Mouse (Mus musculus) intestine, postnatal 0 days (tissue): Measurements from ENCODE around the gene Zfp868. TPM values are rescaled to one million over a fixed set of nuclear protein-coding genes. Genes with fewer than 3 reads are reported as not detected.
A peak's percentile ranks its signal among the peaks of the same experiment; 100 is the strongest.
"Not testable (repeated sequence)": the region's sequence is repeated elsewhere in the genome, so short reads cannot be mapped to it uniquely, and the experiment has no call there.

Source experiments
- ATAC-seq: fragments of 200-750 bp; cut with Nextera tagmentation; 2 replicates; pipeline ENCODE4 v1.8.0; 2017; ENCODE audit warnings: mild to moderate bottlenecking, moderate TSS enrichment, moderate library complexity
- H3K27ac ChIP-seq: fragments of 300-500 bp; sonication (generic); 2 replicates; pipeline ENCODE4 v1.5.1; 2014; ENCODE audit warnings: mild to moderate bottlenecking, low read depth, low read length, moderate library complexity
- H3K27me3 ChIP-seq: fragments of 300-500 bp; sonication (generic); replicated peaks from 2 replicates; pipeline ENCODE4 v1.6.1; 2014; ENCODE audit warnings: low read length, mixed read lengths; ENCODE audit not compliant: control insufficient read depth, insufficient read depth
- H3K36me3 ChIP-seq: fragments of 300-500 bp; sonication (generic); 2 replicates; pipeline ENCODE4 v1.6.1; 2014; ENCODE audit warnings: mild to moderate bottlenecking, moderate library complexity; ENCODE audit not compliant: control insufficient read depth, insufficient read depth
- H3K4me1 ChIP-seq: fragments of 300-500 bp; sonication (generic); replicated peaks from 2 replicates; pipeline ENCODE4 v1.6.1; 2014; ENCODE audit warnings: antibody characterized with exemption, low read length, mixed read lengths; ENCODE audit not compliant: control insufficient read depth, insufficient read depth
- H3K4me2 ChIP-seq: fragments of 300-500 bp; sonication (generic); replicated peaks from 2 replicates; pipeline ENCODE4 v1.6.1; 2014; ENCODE audit warnings: low read depth, mild to moderate bottlenecking, moderate library complexity
- H3K4me3 ChIP-seq: fragments of 300-500 bp; sonication (generic); 2 replicates; pipeline ENCODE4 v1.5.1; 2014; ENCODE audit warnings: low read depth, low read length
- H3K9ac ChIP-seq: fragments of 300-500 bp; sonication (generic); 2 replicates; pipeline ENCODE4 v1.6.1; 2014; ENCODE audit warnings: mild to moderate bottlenecking, low read depth, low read length
- H3K9me3 ChIP-seq: fragments of 300-500 bp; sonication (generic); 2 replicates; pipeline ENCODE4 v1.6.1; 2016; ENCODE audit warnings: mixed run types; ENCODE audit not compliant: control insufficient read depth
- CTCF ChIP-seq: sonication (generic); IDR thresholded peaks from 2 replicates; pipeline ENCODE4 v1.5.1; 2016; ENCODE audit warnings: low read depth, mild to moderate bottlenecking, control low read depth, antibody characterized with exemption, moderate library complexity
- whole genome bisulfite sequencing: fragments of 180-500 bp; shearing (Covaris S2); extraction: QIAGEN DNeasy Blood & Tissue Kit; methylation state at CpG from one replicate; pipeline ENCODE4 v1.1.7; 2014; 5-methylcytosine and 5-hydroxymethylcytosine counted together
- polyA plus RNA-seq: library from polyadenylated mRNA; unstranded; fragments of >200 nt; fragmentation: Nextera tagmentation; extraction: Ambion mirVana; gene quantifications from 2 replicates; pipeline ENCODE4 v1.2.1, GENCODE M21; 2015

Zfp868 gene
- polyA plus RNA-seq, 1 experiment from 2014 or later, result 8.4 TPM

GRCm38 (mm10) chr8:69614687-69615086 is 10.7 kb downstream of the Zfp868 start:
- H3K4me2 ChIP-seq, result no peak overlapping the region
- H3K36me3 ChIP-seq, result peaks cover 40% of the 10 kb centered on the region
- 56% methylated on average over 2 of the region's 2 CpGs for WGBS
- TF ChIP-seq CTCF, result peak; percentile 56
- no peak overlapping the region for H3K27ac ChIP-seq
- H3K4me3 ChIP-seq, result no peak overlapping the region
- no peaks in the 10 kb centered on the region for H3K9me3 ChIP-seq
- no peak for ATAC-seq
- H3K4me1 ChIP-seq, result no peaks in the 10 kb centered on the region
- H3K9ac ChIP-seq, result no peak overlapping the region
- H3K27me3 ChIP-seq, result no peaks in the 10 kb centered on the region

GRCm38 (mm10) chr8:69597598-69597997 is 27.8 kb downstream of the Zfp868 start:
- H3K27me3 ChIP-seq, result not testable (repeated sequence)

DNA sequence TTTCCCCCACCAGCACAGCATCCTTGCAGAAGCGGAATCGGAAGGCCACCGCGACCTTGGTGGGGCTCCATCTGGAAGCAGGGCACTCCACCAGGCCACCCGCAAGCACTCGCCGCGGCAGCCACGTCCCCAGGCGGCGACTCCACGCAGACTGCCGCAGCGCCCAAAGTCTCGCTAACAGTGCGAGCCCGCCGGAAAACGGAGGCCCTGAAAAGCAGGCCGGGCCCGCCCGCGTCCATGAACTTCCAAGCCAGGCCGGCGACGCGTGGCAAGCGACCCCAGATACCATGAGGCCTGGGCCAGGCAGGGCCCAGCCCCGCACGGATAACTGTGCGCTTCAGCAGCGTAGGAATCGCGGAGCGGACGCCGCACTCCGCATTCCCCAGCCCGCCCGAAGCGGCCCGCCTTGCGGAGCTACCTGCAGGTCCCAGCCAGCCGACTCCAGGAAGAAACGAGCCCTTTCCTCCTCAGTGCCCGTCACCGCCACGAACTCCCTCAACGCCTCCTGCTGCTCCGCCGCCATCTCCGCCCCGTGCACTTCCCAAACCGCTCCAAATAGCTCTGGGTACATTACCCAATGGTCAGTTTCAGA is 40.6 kb downstream of the Zfp868 start:
- Histone ChIP-seq H3K36me3 (no peaks in the 10 kb centered on the region), H3K9me3 (no peaks in the 10 kb centered on the region), H3K4me3 (peak overlapping the region; percentile 38), H3K27ac (no peak overlapping the region), H3K27me3 (no peaks in the 10 kb centered on the region), H3K4me2 (peak overlapping the region; percentile 87), H3K4me1 (no peaks in the 10 kb centered on the region), H3K9ac (peak overlapping the region; percentile 37; the same call in 1 of the 2 replicates)
- ATAC-seq, result no peak
- WGBS, result 2% methylated on average over 54 of the region's 54 CpGs
- TF ChIP-seq CTCF, result no peak

More at GRCm38 (mm10) chr8:69597598-69597997, 27.8 kb downstream of the Zfp868 start:
- H3K9ac ChIP-seq, H3K4me2 ChIP-seq, H3K9me3 ChIP-seq, H3K4me1 ChIP-seq, H3K4me3 ChIP-seq, H3K27ac ChIP-seq, H3K36me3 ChIP-seq, ATAC-seq: not testable (repeated sequence)
- 91% methylated on average over 2 of the region's 3 CpGs for WGBS

GRCm38 (mm10) chr8:69584201-69584600 is 41.1 kb downstream of the Zfp868 start:
- ATAC-seq, H3K36me3 ChIP-seq, H3K27ac ChIP-seq, H3K9me3 ChIP-seq, H3K27me3 ChIP-seq, H3K4me1 ChIP-seq: not testable (repeated sequence)
- H3K4me3 ChIP-seq, result peak overlapping the region; percentile 38
- 29% methylated on average over 7 of the region's 7 CpGs for WGBS
- peak overlapping the region; percentile 87 for H3K4me2 ChIP-seq
- H3K9ac ChIP-seq, result peak overlapping the region; percentile 37; the same call in 1 of the 2 replicates

Other genes starting within 250 kb of the Zfp868 start
- gene Gm9495, start 172.0 kb downstream of the Zfp868 start, polyA plus RNA-seq, result not detected in 2 replicates
- not detected in 2 replicates for gene Gm7697, start 102.6 kb downstream of the Zfp868 start, polyA plus RNA-seq
- 0.69 and 0.78 TPM in 2 replicates for gene Zfp964, start 28.9 kb upstream of the Zfp868 start, polyA plus RNA-seq
- gene Zfp869, start 85.2 kb upstream of the Zfp868 start, polyA plus RNA-seq, result 9.9 and 10.8 TPM in 2 replicates
- 4.6 and 5.0 TPM in 2 replicates for gene Zfp963, start 124.4 kb upstream of the Zfp868 start, polyA plus RNA-seq
- gene Gm20422, start 149.3 kb upstream of the Zfp868 start, polyA plus RNA-seq, result 0.43 TPM in 1 of 2 replicates, not detected in the other
- 18.6 and 20.5 TPM in 2 replicates for gene Atp13a1, start 165.6 kb upstream of the Zfp868 start, polyA plus RNA-seq
- 6.1 and 6.5 TPM in 2 replicates for gene Zfp866, start 165.6 kb upstream of the Zfp868 start, polyA plus RNA-seq
- 7.5 and 7.8 TPM in 2 replicates for gene Gmip, start 183.1 kb upstream of the Zfp868 start, polyA plus RNA-seq
- gene Lpar2, start 196.9 kb upstream of the Zfp868 start, polyA plus RNA-seq, result 0.18 and 0.24 TPM in 2 replicates
- gene Pbx4, start 206.9 kb upstream of the Zfp868 start, polyA plus RNA-seq, result 2.7 and 4.7 TPM in 2 replicates